Mouse (Mus musculus) brain, embryonic 14.5 days (tissue): ENCODE results near the gene Atf3.

Experiments
- CTCF ChIP-seq: fragments of 200-500 bp; IDR thresholded peaks from 2 replicates; pipeline ENCODE4 v1.5.1; 2012; ENCODE audit warnings: inconsistent platforms, mild to moderate bottlenecking, moderate library complexity, borderline replicate concordance; ENCODE audit not compliant: insufficient read depth, insufficient read length; ENCODE audit errors: extremely low read depth
- POLR2A ChIP-seq: fragments of 200-500 bp; IDR thresholded peaks from 2 replicates; pipeline ENCODE4 v1.6.1; 2012; ENCODE audit warnings: mild to moderate bottlenecking, inconsistent platforms, borderline replicate concordance; ENCODE audit not compliant: poor library complexity, insufficient read depth, insufficient read length, severe bottlenecking; ENCODE audit errors: extremely low read depth

DNA sequence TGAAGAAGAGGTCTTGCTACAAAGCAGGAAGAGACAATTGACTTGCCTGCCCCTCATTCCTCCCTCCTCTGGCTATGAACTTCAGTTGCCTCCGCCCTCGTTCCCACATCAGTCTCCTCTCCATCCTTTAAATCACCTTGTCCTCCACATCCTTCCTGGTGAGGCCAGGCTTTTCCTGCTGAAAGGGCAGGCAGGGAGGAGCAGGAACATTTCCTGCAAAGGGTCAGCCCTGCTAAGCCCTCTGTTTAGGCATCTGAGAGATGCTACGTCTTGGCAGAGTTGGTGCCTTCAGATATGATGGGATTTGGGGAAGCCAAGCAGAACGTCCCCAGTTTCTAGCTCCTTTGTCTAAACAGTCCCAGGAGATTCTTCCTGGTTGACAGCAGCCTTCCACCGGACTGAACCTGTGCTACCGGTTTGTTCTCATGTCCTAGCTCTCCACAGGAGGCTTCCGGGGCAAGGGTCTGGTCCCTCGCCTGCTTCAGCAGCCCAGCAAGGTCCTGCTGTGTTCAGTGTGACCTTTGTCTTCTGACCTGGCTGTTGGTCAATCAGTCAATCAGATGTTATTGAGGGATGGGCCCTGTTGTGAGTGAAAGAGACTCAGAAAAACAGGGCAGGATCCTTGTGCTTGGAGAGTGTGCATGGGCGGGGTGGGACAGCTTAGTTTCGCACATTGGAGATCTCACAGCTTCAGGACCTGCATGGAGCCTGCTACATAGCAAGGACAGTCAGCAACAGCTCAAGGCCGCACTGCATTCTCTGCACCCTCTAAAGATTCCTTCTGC, 38.9 kb upstream of the Atf3 start:
- no peak for TF ChIP-seq CTCF
- TF ChIP-seq POLR2A: no peak
